Mouse (Mus musculus): ENCODE measurements around the gene Bcl11b.

Gene Bcl11b

GRCm38 (mm10) chr12:107934831-107935437 is 68.5 kb downstream of the Bcl11b start:
- no peak for DNase-seq (ENCODE audit: low read depth, low spot score)

- no peak for DNase-seq (ENCODE audit: low read depth, low spot score)
Observed at GRCm38 (mm10) chr12:107932140-107932539, 71.3 kb downstream of the Bcl11b start.

- no peak for DNase-seq (ENCODE audit: low read depth, low spot score)
Observed at GRCm38 (mm10) chr12:107931476-107931875, 71.9 kb downstream of the Bcl11b start.

GRCm38 (mm10) chr12:107930611-107931350 is 72.6 kb downstream of the Bcl11b start:
- no peak for DNase-seq (ENCODE audit: low read depth, low spot score)

- no peak for DNase-seq (ENCODE audit: low read depth, low spot score)
Observed at GRCm38 (mm10) chr12:107928905-107929304, 74.5 kb downstream of the Bcl11b start.

GRCm38 (mm10) chr12:107928464-107928901 is 74.9 kb downstream of the Bcl11b start:
- no peak for DNase-seq (ENCODE audit: low read depth, low spot score)

GRCm38 (mm10) chr12:107927961-107928431 is 75.4 kb downstream of the Bcl11b start:
- no peak for DNase-seq (ENCODE audit: low read depth, low spot score)

- no peak for DNase-seq (ENCODE audit: low read depth, low spot score)
Observed at GRCm38 (mm10) chr12:107926074-107926855, 77.1 kb downstream of the Bcl11b start.

GRCm38 (mm10) chr12:107924696-107925095 is 78.7 kb downstream of the Bcl11b start:
- no peak for DNase-seq (ENCODE audit: low read depth, low spot score)

- no peak for DNase-seq (ENCODE audit: low read depth, low spot score)
Observed at GRCm38 (mm10) chr12:107923963-107924362, 79.4 kb downstream of the Bcl11b start.

GRCm38 (mm10) chr12:107922180-107922579 is 81.2 kb downstream of the Bcl11b start:
- no peak for DNase-seq (ENCODE audit: low read depth, low spot score)

- no peak for DNase-seq (ENCODE audit: low read depth, low spot score)
Observed at GRCm38 (mm10) chr12:107921566-107921965, 81.8 kb downstream of the Bcl11b start.

GRCm38 (mm10) chr12:107921154-107921553 is 82.2 kb downstream of the Bcl11b start:
- no peak for DNase-seq (ENCODE audit: low read depth, low spot score)

- no peak for DNase-seq (ENCODE audit: low read depth, low spot score)
Observed at GRCm38 (mm10) chr12:107920716-107921115, 82.7 kb downstream of the Bcl11b start.

- no peak for DNase-seq (ENCODE audit: low read depth, low spot score)
Observed at GRCm38 (mm10) chr12:107920076-107920475, 83.3 kb downstream of the Bcl11b start.

GRCm38 (mm10) chr12:107918779-107919178 is 84.6 kb downstream of the Bcl11b start:
- no peak for DNase-seq (ENCODE audit: low read depth, low spot score)

GRCm38 (mm10) chr12:107916008-107916407 is 87.4 kb downstream of the Bcl11b start:
- no peak for DNase-seq (ENCODE audit: low read depth, low spot score)

GRCm38 (mm10) chr12:107915396-107915795 is 88.0 kb downstream of the Bcl11b start:
- DNase-seq (ENCODE audit: low read depth, low spot score) = no peak

- no peak for DNase-seq (ENCODE audit: low read depth, low spot score)
Observed at GRCm38 (mm10) chr12:107908826-107909225, 94.6 kb downstream of the Bcl11b start.

GRCm38 (mm10) chr12:107905333-107905732 is 98.1 kb downstream of the Bcl11b start:
- no peak for DNase-seq (ENCODE audit: low read depth, low spot score)

GRCm38 (mm10) chr12:107904457-107904856 is 98.9 kb downstream of the Bcl11b start:
- DNase-seq (ENCODE audit: low read depth, low spot score) = no peak

- DNase-seq (ENCODE audit: low read depth, low spot score) = no peak
Observed at GRCm38 (mm10) chr12:107903949-107904348, 99.5 kb downstream of the Bcl11b start.
